Mouse (Mus musculus): Measurements from ENCODE around the gene Polh. TPM values are rescaled to one million over a fixed set of nuclear protein-coding genes. Genes with fewer than 3 reads are reported as not detected.
A peak's percentile ranks its signal among the peaks of the same experiment; 100 is the strongest.

The Polh gene
- polyA plus RNA-seq, 1 experiment from 2014 or later, result 20.4 TPM

DNA sequence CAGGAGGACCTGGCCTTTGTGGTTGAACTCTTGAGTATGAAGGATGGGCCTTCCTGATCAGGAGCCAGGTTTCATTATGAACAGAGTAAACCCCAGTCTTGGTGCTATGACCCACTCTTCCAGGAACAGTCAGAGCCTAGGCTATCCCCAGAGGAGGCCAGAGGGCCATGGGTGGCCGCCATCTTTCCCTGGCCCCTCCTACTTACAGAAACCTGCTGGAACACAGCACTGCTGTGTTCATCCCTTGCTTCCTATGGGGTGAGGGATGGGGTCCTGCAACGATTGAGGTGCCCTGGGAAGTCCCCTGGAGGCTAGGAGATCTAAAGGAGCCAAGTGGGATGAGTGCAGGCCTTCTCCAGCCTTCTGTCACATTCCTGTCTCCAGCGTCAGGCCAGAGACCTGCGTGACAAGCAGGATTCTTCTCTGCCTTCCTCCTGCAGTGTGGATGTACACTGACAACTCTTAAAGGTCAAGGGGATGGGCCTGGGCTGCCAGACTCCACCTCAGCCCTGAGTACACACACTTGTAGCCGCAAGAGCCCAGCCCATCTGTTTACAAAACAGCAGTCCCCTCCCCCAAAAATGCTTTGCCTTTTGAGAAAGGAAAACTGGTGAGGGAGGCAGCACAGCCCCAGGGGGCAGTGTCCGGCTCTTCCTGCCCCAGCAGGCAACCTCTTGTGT is 74.5 kb downstream of the Polh start:
- Histone ChIP-seq H3K9me3 (no peaks in the 10 kb centered on the region), H3K36me3 (peaks cover 75% of the 10 kb centered on the region), H3K27ac (no peak overlapping the region), H3K4me2 (no peak overlapping the region), H3K4me1 (peaks cover 9% of the 10 kb centered on the region; the same call in 1 of the 2 replicates), H3K27me3 (no peaks in the 10 kb centered on the region), H3K4me3 (no peak overlapping the region), H3K9ac (0 out of 2 replicates have a peak overlapping the region, but pooled peaks have one; percentile 16)
- WGBS, result 73% methylated on average over 6 of the region's 6 CpGs
- ATAC-seq (ENCODE audit: insufficient number of reproducible peaks, insufficient read depth, low FRiP score, low TSS enrichment, low read depth), result no peak

DNA sequence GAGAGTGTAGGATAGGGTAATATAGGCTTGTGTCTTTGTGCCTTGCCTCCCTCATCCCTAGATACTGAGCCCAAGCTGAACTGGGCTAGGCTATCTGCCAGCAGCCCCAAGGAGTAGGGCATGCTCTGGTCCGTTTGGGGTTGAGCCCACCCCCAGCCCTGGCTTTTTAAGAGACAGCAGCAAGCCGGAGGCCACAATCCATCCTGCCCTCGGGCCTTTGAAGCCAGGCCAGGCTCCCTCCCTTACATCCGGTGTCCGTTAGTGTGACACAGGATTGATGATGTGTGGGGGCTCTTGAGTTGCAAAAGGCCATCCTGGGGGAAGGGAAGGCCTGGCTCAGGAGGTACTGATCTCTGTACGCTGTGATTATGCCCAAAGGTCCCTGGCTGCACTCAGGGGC is 75.8 kb downstream of the Polh start:
- 65% methylated on average over 6 of the region's 6 CpGs for WGBS
- Histone ChIP-seq H3K27me3 (no peaks in the 10 kb centered on the region), H3K4me3 (no peak overlapping the region), H3K27ac (no peak overlapping the region), H3K9me3 (no peaks in the 10 kb centered on the region), H3K4me2 (no peak overlapping the region), H3K36me3 (peaks cover 89% of the 10 kb centered on the region), H3K4me1 (no peaks in the 10 kb centered on the region), H3K9ac (no peak overlapping the region)
- no peak for ATAC-seq (ENCODE audit: insufficient number of reproducible peaks, insufficient read depth, low FRiP score, low TSS enrichment, low read depth)

DNA sequence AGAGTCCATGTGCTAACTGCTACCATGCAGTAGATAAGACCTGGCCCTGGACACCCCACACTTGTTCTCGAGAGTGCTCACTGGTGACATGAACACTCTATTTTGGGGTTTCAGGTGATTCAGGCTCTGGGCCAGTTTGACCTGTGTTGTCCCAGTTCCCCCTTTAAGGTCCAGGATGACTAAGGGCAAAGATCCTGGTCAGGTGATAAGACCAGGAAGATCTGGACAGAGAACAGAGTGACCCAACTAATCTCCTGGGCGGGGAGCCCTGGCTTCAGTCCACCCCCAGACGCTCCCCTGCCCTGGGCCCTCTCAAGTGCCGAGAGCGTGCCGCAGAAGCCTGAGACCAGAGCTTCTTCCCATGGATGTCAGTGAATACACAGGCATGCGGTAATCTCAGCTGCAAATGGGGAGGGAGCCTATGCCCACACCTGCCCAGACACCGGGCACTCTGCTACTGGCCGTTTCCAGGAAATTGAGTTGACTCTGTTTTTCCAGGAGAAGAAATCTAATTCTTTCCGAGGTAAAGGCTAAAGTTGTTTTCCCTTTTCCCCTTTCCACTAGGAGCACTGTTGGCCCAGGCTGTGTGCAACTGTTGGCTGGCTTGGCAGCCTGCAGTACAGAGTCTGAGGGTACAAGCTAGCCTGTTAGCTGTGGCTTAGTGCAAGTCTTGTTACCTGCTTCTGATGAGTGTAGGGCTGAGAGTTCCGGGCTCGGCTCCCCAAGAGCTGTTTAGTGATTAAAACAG is 78.3 kb downstream of the Polh start:
- no peaks in the 10 kb centered on the region for H3K27me3 ChIP-seq
- peaks cover 89% of the 10 kb centered on the region for H3K36me3 ChIP-seq
- H3K4me2 ChIP-seq, result no peak overlapping the region
- no peaks in the 10 kb centered on the region for H3K4me1 ChIP-seq
- no peak overlapping the region for H3K9ac ChIP-seq
- no peak overlapping the region for H3K4me3 ChIP-seq
- WGBS, result 91% methylated on average over 12 of the region's 12 CpGs
- ATAC-seq (ENCODE audit: insufficient number of reproducible peaks, insufficient read depth, low FRiP score, low TSS enrichment, low read depth), result no peak
- no peak overlapping the region for H3K27ac ChIP-seq
- H3K9me3 ChIP-seq, result no peaks in the 10 kb centered on the region

GRCm38 (mm10) chr17:46123285-46123684 is 79.2 kb downstream of the Polh start:
- Histone ChIP-seq H3K4me1 (peaks cover 3% of the 10 kb centered on the region), H3K27me3 (no peaks in the 10 kb centered on the region), H3K9me3 (no peaks in the 10 kb centered on the region), H3K4me2 (no peak overlapping the region), H3K4me3 (no peak overlapping the region), H3K27ac (no peak overlapping the region), H3K9ac (no peak overlapping the region), H3K36me3 (peaks cover 89% of the 10 kb centered on the region)
- ATAC-seq (ENCODE audit: insufficient number of reproducible peaks, insufficient read depth, low FRiP score, low TSS enrichment, low read depth), result no peak
- 90% methylated on average over 4 of the region's 4 CpGs for WGBS

DNA sequence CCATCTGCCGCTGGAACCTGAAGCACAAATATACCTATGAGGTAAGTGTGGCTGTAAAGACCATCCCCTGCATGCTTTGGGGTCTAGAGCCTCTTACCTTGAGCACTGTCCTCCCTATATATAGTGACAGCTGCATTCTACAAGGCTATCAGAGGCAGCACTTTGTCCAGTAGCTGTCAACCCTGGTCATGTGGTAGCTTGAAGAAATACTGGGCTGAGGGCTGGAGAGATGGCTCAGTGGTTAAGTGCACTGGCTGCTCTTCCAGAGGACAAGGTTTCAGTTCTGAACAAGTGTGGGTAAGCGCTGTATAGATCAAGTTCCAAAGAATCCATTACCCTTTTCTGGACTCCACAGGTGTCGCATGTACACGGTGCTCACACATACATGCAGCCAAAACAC is 79.7 kb downstream of the Polh start:
- no peak for ATAC-seq (ENCODE audit: insufficient number of reproducible peaks, insufficient read depth, low FRiP score, low TSS enrichment, low read depth)
- H3K27me3 ChIP-seq, result no peaks in the 10 kb centered on the region
- H3K4me2 ChIP-seq, result no peak overlapping the region
- no peak overlapping the region for H3K27ac ChIP-seq
- H3K9ac ChIP-seq, result no peak overlapping the region
- H3K36me3 ChIP-seq, result peaks cover 89% of the 10 kb centered on the region
- H3K4me3 ChIP-seq, result no peak overlapping the region
- H3K4me1 ChIP-seq, result peaks cover 8% of the 10 kb centered on the region
- no peaks in the 10 kb centered on the region for H3K9me3 ChIP-seq
- 97% methylated on average over 4 of the region's 4 CpGs for WGBS

MicroRNAs encoded within 50 kb of the gene (microRNA counts, 519-probe panel; counts per million panel counts)
- microRNA mmu-miR-693-3p, result 236 counts per million, percentile 44 among the panel's probes with 10 or more counts
- 236 counts per million, percentile 44 among the panel's probes with 10 or more counts for microRNA mmu-miR-693-5p

Small RNA genes lying within 50 kb of the gene (microRNA-seq; reads per million reads assigned to microRNA genes)
- gene Mir693, result 1.1 reads per million

Other genes with a start within 250 kb of the Polh start
- gene Vegfa, start 170.3 kb downstream of the Polh start, polyA plus RNA-seq (2015; fragmentation: Nextera tagmentation; extraction: Ambion mirVana), result 5.5 and 7.0 TPM in 2 replicates
- gene Mrps18a, start 91.7 kb downstream of the Polh start, polyA plus RNA-seq (2015; fragmentation: Nextera tagmentation; extraction: Ambion mirVana), result 126 and 152 TPM in 2 replicates
- gene Rsph9, start 58.4 kb downstream of the Polh start, polyA plus RNA-seq (2015; fragmentation: Nextera tagmentation; extraction: Ambion mirVana), result 10.6 and 11.7 TPM in 2 replicates
- gene Mad2l1bp, start 49.1 kb downstream of the Polh start, polyA plus RNA-seq (2015; fragmentation: Nextera tagmentation; extraction: Ambion mirVana), result 32.7 and 36.9 TPM in 2 replicates
- gene Gtpbp2, start 41.6 kb downstream of the Polh start, polyA plus RNA-seq (2015; fragmentation: Nextera tagmentation; extraction: Ambion mirVana), result 45.4 and 49.0 TPM in 2 replicates
- gene Xpo5, start 137 bp upstream of the Polh start, polyA plus RNA-seq (2015; fragmentation: Nextera tagmentation; extraction: Ambion mirVana), result 43.6 and 43.8 TPM in 2 replicates
- gene Polr1c, start 45.4 kb upstream of the Polh start, polyA plus RNA-seq (2015; fragmentation: Nextera tagmentation; extraction: Ambion mirVana), result 103 and 104 TPM in 2 replicates
- 82.8 and 95.7 TPM in 2 replicates for gene Yipf3, start 45.4 kb upstream of the Polh start, polyA plus RNA-seq (2015; fragmentation: Nextera tagmentation; extraction: Ambion mirVana)
- gene Lrrc73, start 50.9 kb upstream of the Polh start, polyA plus RNA-seq (2015; fragmentation: Nextera tagmentation; extraction: Ambion mirVana), result 1.4 and 1.9 TPM in 2 replicates
- gene Tjap1, start 80.4 kb upstream of the Polh start, polyA plus RNA-seq (2015; fragmentation: Nextera tagmentation; extraction: Ambion mirVana), result 55.6 and 57.9 TPM in 2 replicates
- 7.8 and 8.6 TPM in 2 replicates for gene Dlk2, start 94.8 kb upstream of the Polh start, polyA plus RNA-seq (2015; fragmentation: Nextera tagmentation; extraction: Ambion mirVana)
- gene Abcc10, start 125.7 kb upstream of the Polh start, polyA plus RNA-seq (2015; fragmentation: Nextera tagmentation; extraction: Ambion mirVana), result 6.1 and 6.3 TPM in 2 replicates
- gene Zfp318, start 181.1 kb upstream of the Polh start, polyA plus RNA-seq (2015; fragmentation: Nextera tagmentation; extraction: Ambion mirVana), result 11.4 and 13.4 TPM in 2 replicates
- 1.1 and 3.3 TPM in 2 replicates for gene Crip3, start 226.3 kb upstream of the Polh start, polyA plus RNA-seq (2015; fragmentation: Nextera tagmentation; extraction: Ambion mirVana)
- gene Slc22a7, start 235.8 kb upstream of the Polh start, polyA plus RNA-seq (2015; fragmentation: Nextera tagmentation; extraction: Ambion mirVana), result not detected in 2 replicates

Measured in embryonic facial prominence, embryonic 13.5 days (tissue).